Mouse (Mus musculus) c-Kit-positive CD71-negative TER-119-negative erythroid progenitor cells, embryonic 14.5 days (primary cell): Measurements from ENCODE around the gene BC107364.
"Not testable (repeated sequence)": the region's sequence is repeated elsewhere in the genome, so short reads cannot be mapped to it uniquely, and the experiment has no call there.

Experiments
- DNase-seq: peaks from one replicate; pipeline ENCODE4 v3.0.0-alpha.2; 2013; ENCODE audit warnings: low read depth

Gene BC107364

DNA sequence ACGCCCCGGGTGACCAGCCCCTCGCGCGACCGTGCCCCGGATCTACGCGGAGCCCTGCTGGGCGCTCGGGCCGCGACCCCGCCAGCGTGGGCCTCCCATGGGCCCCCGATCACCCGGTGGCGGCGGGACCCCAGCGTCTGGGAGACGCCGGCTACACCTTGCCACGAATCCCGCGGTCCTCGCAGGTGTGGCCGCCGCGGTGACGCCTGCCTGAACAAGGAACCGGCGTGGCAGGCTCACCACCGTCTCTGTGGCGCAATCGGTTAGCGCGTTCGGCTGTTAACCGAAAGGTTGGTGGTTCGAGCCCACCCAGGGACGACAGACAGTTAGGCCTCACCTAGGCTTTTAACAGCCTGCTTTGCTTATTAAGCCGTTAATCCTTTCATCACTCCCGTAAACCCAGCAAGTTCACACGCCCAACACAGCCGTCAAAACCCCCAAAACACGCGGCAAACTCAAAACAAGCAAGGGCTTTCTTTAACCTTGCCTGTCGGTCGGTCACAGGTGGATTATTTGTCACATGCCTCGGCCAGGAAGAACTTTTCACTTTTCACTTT is 847 bp downstream of the BC107364 start:
- DNase-seq: not testable (repeated sequence)

DNA sequence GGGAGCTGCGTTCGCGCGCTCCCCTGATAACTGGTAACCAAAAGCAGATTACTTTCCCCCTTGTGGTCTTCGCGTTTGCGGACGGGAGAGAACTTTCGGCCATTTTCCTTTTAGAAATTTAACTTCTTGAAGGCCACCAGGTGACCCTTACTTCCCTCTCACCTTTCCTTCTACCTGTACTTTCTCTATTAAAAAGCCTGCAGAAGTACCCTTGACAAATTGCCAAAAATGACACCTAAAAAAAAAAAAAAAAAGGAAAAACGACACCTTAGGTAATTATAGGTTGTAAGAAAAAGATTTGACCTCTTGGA is 1.6 kb downstream of the BC107364 start:
- not testable (repeated sequence) for DNase-seq

DNA sequence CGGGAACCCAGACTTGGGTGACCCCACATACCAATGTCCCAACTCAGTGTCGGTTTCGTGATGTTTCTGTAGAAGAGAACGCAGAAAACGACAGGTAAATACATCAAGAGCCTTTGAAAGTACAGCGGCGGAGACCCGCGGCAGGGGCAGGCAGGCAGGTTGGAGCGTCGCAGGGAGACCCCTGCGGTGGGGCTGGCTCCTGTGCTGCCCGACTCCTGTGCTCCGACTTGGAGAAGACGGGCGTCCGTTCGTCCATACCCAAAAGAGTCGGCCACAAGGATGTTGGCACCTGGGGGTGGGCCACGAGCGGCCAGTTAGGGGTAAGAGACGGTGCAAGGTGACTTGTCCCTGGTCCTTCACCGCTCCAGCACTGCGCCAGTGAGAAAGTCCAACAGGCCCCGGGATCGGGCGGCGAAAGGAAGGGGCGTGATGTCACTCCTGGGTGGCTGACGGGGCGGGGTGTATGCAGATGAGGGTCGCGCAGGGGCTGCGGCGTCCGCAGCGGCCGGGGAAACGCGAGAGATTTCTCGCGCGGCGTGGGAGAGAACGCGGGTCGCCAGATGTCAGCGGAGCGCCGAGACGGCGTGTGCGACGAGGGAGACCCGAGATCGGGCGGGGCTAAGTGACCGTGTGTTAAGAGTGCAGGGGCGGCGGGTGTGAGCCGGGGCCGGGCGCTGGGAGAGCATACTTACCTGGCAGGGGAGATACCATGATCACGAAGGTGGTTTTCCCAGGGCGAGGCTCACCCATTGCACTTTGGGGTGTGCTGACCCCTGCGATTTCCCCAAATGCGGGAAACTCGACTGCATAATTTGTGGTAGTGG is 2.1 kb downstream of the BC107364 start:
- not testable (repeated sequence) for DNase-seq

DNA sequence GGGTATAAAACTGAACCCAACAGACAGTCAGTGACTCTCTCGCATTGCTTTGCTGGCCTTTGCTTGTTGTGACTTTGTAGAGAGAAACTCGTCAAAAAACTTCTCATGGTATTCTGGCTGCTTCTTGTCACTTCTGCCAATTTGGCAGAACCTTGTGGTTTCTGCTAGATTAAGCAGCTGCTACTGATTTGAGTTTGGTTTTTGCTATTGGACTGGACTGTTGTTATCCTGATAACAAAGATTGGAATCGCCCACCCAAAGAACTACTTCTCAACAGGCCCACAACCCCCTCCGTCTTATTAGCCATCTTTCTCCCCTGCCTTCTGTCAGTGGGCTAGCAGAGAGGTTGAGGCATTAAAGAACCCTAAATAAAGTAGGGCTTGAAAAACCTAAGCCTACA is 6.7 kb downstream of the BC107364 start:
- no peak for DNase-seq

DNA sequence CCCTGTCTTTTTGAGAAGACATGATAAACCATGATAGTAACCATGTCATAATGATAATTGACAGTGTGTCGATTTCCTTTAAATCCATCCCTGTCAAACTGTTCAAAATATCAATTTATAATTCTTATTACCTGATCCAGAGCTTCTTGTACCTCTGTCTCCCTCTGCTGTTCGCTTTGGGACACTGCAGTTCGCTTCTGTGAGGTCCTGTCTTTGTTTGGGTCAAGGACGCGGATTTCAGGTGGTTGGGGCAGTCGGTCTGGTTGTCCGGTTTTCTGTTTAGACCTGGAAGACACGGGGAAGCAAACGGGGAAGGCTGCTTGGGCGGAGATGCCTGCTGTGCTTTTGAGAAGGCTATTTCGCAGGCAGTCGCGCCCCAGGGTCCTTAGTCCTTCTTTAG is 11.5 kb downstream of the BC107364 start:
- DNase-seq: peak; percentile 71

DNA sequence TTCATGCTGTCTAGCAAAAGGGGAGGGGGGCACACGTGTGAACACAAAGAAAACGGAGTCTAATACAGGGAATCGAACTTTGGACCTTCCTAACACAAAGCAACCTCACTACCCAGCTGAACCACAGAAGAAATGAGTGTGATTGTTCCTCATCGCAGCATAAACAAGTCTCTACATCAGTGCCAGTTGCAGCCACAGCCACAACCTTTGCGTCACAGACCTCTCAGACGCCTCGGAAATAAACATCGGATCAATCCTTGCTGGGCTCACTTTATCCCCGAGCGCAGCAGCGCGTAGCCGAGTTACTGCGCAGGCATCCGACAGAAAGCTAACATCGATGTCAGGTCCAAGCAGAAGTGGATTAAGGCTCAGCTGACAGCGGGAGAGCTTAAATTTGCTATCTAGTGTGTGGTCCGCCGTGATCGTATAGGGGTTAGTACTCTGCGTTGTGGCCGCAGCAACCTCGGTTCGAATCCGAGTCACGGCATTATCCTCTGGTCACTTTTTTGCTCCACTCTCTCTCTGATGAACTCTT is 16.5 kb downstream of the BC107364 start:
- DNase-seq: peak; percentile 63

DNA sequence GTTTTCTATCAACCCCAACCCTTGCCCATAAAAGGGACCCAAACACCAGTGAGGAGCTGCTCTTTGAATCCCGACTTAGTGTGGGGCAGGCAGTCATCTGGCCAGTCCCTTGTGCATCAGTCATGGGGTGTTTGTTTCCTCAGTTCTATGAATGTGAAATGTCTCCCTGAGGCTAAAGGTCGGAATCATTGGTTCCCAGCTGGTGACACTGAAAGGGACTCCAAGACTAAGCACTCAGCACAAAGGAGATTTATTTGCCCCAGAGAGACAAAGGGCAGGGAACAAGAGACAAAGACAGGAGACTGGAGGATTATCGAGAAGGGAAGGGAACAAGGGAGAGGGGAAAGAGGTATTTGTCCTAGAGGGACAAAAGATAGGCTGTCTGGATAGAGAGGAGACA is 19.9 kb downstream of the BC107364 start:
- DNase-seq: no peak

DNA sequence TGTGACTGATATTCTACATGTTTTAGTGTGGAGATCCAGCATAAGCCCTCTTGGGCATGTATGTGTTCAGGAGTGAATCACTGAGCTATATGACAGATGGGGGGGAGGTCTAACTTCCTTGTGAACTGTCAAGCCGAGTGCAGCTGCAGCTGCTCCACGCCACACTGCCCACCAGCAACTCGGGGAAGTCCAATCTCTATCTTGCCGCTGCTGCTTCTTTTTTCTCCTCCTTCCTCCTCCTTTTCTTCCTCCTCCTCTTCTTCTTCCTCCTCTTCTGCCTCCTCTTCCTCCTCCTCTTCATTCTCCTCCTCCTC is 22.3 kb downstream of the BC107364 start:
- no peak for DNase-seq

DNA sequence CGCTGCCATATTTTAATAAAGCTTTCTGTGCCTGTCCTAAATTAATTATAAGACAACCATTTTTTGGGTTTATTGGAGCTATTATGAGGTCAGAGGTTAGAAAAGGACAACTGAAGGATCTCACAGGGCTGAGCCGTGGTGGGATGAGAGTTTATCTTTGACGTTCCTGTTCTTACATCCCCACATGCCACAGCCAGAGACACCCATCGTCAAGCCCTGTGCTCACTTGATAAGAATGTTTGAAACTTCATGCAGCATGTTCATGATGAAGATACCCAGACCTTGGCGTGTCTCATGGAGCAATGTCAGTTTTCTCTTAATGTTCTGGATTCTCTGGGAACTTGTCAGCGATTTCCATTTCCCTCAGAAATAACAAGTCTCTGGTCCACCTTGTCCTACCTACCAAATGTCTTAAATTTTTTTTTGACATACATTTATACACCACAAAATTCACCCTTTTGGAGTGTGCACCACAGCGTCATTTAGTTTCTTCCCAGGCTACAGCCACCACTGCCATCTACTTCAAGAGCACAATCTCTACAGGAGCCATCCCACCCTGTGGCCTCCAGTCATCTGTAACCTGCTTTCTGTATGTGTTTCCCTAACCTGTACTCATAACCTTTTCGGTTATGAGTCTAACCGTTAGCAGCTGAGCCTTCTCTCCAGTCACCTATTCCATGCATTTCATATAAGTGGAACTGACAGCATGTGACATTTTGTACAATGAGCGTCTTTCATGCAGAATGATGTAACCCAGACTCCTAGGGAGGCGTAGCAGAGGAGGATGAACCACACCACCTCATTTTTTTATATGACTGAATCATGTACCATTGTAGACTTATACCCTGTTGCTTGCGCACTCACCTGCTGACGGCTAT is 22.9 kb downstream of the BC107364 start:
- DNase-seq: no peak

DNA sequence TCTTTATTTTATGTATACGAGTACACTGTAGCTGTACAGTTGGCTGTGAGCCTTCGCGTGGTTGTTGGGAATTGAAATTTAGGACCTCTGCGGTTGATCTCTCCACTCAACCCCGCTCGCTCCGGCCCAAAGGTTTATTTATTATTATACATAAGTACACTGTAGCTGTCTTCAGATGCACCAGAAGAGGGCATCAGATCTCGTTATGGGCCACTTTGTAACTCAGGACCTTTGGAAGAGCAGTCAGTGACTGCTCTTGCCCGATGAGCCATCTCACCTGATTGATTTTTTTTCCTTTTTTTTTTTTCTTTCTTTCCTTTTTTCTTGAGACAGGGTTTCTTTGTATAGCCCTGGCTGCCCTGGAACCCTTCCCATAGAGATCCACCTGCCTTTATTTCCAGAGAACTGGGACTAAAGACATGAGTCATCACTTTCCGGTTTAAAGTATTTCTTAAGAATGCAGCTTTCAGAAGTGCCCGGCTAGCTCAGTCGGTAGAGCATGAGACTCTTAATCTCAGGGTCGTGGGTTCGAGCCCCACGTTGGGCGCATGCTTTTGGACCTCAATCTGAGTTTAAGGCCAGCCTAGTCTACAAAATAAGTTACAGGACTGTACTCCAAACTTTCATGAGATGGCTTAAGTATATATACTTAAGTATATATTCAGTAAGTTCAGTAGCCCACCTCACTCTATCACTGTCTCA is 24.2 kb downstream of the BC107364 start:
- DNase-seq: peak; percentile 54

DNA sequence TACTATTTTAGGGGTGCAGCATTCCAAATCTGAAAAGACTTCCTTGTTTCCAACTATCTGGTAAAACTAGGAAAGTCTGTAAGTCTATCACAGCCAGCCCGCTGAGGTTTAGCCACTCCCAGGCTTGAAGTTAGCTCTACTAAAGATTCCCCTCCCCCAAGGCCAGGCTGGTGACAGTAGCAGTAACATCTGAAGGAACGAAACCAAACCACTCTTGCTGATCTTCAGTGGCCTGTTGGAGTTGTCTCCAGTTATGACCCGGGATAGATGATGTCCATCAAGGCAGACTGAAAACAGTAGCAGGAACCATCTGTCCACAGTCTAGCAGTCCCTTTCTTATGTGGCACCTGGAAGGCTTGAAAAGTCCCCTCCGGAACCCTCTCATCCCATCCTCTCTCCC is 24.8 kb downstream of the BC107364 start:
- no peak for DNase-seq

DNA sequence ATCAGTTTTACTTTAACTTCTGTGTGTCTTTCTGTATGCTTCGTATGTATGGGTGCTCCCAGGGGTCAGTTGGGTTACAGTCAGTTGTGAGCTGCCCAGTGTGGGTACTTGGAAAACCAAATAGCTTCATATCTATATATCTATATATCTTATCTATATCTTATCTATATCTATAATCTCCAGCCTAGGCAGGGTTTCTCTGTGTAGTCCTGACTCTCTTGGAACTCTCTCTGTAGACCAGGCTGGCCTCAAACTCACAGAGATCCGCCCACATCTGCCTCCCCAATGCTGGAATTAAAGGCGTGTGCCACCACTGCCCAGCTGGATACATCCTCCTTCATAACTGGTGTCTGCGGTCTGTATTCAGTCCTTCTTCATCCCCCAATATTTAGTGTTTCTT is 25.8 kb downstream of the BC107364 start:
- no peak for DNase-seq

DNA sequence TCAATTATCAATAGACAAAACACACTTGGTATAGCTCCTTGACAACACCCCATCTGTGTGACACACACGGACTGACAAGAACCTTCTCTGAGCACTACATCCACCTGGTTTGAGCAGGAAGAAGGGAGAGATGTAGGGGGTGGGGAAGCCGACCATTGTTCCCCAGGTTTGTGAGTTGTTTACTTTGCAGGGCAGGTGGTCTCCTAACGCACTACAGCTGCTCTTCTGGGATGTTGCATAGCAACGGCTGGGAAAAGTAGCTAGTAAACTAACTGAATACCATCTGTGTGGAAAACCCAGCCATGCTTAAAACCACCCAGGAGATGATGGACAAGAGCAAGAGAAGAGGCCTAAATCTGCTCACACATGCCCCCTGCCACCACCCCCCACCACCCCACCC is 27.7 kb downstream of the BC107364 start:
- DNase-seq: not testable (repeated sequence)

DNA sequence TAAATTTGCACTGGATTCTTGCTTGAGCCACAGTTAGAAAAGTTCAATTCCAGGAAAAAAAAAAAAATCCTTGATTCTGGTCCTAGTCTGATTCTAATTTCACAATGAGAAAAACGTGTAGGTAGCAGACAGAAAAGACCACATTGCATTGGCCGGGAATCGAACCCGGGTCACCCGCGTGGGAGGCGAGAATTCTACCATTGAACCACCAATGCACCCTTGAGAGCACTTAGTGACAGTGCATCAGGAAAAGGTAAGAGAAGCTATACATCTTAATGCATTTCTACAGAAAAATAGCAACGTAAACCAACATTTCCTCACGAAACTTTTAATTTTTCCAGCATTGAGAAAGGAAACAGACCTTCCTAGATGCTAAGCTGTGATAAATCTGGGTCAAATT is 28.2 kb downstream of the BC107364 start:
- DNase-seq: no peak

DNA sequence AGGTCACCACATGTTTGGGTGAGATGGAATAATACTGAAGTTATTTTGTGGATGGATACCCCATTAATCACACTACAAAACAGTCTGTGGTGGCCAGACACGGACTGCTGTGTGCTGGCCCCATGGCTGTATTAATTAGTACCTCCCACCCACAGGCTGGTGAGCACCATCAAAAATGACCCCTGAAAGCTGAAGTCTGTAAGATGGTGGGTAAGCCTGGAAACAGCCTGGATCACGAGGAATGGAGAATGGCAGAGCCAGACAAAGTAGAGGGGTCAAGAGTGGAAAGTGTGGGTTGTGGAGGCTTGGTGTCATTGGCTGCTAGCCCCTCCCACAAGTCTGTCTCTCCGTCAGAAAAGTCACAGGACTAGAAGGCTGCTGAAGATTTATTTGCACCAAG is 31.3 kb downstream of the BC107364 start:
- DNase-seq: no peak

DNA sequence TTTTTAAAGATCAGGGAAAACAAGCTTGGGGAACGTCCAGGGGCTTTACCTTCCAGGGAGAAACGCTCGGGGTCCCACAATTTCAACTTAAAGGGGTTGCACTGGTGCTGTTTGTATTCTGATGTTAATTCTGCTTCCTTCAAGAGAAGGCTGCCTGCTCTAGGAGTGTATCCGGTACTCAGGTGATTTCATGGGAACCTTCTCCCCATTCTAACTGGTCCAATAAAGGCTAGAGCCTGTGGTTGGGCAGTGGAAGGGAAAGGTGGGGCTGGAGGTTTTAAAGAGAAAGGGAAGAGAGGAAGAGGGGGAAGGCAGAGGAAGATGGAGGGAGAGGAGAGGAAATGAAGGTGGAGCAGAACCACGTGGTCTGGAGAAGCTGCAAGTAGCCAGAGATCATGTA is 33.2 kb downstream of the BC107364 start:
- not testable (repeated sequence) for DNase-seq

DNA sequence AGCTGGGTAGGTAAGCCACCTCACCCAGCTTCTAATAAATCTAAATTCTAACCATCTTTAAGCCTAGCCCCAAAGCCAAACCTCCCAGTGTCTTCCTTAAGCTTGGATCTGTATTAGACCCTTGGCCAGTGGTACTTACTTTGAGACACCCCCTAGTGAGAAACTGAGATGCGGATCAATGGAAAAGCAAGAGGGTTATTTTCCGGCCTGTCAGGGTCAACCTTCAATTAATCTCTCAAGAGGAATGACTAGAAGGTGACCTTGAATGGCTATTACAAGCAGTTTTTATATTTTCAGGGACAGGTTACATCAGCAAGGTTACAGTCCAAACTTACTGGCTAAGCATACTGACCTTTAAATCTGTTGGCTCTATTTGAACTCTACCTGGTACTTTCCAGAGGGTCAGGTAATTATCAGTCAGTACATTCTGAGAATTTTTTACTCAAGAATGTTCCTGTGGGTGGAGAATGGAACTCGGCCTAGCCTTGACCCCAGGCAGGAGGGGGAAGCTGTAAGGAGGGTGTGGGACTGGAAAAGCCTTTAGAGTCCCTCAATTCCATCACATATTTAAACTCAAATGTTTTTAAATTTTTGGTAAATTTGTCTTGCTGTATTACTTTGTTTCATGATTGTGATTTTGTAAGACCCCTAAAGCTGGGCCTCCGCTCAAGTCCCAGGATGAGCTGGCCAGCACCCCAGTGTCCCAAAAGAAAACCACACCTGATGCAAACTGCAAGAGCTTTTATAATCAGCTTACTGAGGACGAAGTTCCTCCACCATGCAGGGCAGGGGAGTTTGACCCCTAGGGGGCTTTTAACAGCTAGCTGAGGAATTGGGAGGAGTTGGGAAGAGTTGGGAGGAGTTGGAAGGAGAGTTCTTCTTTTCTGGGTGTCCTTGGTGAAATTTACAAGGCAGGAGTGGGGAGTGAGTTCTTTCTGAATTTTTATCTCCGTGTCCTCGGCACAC is 34.0 kb downstream of the BC107364 start:
- DNase-seq: no peak

DNA sequence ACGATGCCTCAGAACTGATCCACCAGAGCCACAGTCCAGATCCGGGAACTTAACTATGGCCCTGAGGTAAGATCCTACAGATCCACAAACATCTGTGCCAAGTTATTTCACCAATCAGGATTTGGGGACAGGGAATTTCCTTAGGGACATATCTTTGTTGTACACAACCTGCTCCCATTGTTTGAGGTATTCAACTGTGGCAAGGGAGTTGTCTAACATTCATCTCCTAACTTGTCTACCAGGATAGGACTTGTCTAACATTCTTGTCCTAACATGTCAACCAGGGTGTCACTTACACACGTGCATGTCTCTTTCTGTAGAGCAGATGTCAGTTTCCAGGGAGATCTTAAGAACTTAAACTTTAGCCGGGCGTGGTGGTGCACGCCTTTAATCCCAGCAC is 35.5 kb downstream of the BC107364 start:
- no peak for DNase-seq

DNA sequence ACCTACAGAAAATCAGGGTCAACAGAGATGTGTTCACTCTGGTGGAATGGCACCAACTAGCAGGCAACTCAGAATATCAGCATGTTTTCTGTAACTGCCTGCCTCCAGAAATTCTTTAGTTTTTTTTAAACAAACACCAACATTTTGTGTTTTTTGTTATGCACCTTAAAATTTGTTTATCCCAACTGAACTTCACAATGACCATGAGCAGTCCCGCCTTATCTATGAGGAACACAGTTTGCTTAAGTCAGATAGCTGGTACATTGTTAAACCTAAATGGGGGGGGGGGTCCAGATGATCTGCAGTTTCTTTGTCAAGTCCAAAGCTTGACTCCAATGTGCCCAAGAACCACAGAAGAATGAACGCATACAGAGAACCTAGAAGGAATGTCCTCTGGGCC is 36.0 kb downstream of the BC107364 start:
- no peak for DNase-seq

DNA sequence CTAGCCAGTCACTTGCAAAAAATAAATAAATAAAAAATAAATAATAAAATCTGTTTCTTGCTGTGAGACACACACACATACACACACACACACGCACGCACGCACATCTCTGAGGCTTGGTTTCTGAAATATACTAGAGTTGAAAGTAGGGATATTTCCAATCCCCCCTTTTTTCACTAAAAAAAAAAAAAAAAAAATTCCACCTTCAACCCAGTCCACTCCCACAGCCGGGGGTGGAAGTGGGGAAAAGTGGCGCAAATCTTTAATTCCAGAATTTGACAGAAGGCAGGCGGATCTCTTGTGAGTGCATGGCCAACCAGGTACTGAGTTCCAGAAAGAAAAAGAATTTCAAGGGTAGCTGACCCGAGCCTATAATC is 37.2 kb downstream of the BC107364 start:
- DNase-seq: no peak
